Mouse (Mus musculus) kidney, postnatal 10 days (tissue): ENCODE results near the gene Slc37a1.

Experiments used
- DNase-seq: peaks from one replicate; pipeline ENCODE4 v3.0.0; 2021; ENCODE audit warnings: mixed read lengths

The Slc37a1 gene

DNA sequence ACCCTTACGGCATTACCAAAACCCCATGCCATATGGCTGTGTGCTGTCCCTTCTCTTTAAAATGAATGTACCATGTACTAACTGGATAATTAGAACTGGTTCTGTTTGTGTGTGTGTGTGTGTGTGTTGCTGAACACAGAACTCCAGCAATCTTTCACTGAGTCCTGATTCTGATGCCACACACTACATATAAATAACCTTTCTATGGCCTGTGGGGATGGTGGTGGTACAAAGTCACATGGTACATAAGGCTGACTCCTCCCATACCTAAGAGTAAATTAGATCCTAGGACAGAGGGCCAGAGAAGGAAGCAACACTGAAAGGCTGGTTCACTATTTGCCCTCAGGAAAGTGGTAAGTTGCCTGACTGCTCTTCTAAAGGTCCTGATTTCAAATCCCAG is at the start of gene Slc37a1:
Gene Slc37a1 (plus strand): TSS at position 301 of the 400 bp plus-strand sequence.
- DNase-seq: no peak

DNA sequence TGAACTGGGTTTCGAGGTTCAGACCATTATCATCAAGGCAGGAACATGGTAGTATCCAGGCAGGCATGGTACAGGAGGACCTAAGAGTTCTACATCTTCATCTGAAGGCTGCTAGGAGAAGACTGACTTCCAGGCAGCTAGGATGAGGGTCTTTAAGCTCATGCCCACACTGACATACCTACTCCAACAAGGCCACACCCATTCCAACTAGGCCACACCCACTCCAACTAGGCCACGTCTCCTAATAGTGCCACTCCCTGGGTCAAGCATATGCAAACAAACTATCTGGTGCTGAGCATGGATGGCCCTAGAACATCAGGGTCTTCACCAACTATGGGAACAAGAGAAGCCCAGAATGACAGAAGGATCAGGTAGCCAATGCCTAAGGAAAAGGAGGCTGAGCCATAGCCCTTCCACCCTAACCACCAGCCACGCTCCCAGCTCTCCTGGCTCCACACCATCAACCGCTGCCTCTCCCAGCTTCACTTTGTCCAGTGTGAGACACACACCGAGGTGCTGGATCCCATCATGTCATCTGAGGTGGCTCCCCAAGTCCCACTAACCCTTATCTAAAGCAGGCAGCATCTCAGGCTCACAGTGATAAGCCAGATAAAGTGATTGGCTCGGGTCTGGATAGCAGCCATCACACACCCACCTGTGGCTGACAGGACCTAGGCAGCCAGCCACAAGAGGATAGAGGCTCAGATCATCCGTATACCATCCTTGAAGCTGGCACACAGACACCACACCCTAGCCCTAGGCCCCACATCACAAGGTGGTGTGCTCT is 48.2 kb upstream of the Slc37a1 start:
- DNase-seq: no peak

- DNase-seq: no peak
Measured at GRCm38 (mm10) chr17:31241156-31241555, 45.4 kb upstream of the Slc37a1 start.

GRCm38 (mm10) chr17:31242764-31243163 is 43.8 kb upstream of the Slc37a1 start:
- DNase-seq: peak; percentile 54

DNA sequence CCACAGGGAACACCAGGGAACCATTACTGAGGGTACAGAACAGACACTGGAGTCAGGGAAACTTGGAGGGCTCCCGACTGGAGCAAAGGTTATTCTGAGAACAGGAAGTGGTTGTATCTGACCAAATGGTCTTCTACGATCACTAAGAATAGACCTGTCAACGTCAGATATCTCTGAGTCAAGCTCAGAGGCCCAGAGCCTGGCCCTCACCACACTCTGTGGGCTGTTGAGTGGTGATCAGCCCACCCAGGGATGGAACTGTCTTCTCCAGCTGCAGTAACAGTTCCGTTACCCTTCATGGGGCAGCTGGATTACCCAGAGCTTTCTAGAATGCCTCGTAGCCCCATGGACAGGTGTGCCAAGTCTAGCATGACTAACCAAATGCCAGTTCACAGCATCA is 41.3 kb upstream of the Slc37a1 start:
- no peak for DNase-seq

GRCm38 (mm10) chr17:31247144-31247543 is 39.4 kb upstream of the Slc37a1 start:
- DNase-seq: no peak

DNA sequence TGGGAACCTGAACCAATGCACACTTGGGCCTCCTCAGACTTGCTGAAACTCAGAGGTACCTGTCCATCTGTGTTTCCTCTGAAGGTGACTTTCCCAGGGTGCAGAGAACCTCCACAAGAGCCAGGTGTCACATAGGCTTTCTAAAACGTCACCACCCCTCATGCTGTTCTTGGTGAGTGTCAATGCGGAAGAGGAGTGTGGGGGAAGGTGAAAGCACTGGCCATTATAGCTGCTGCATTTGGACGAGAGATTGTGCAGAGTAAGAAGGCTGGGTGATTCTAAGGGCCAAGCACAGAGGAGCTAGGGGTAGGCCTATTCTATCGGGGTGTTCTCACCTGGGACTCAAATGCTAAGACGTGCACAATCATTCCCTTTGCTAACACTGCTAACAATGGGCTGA is 32.6 kb upstream of the Slc37a1 start:
- no peak for DNase-seq

DNA sequence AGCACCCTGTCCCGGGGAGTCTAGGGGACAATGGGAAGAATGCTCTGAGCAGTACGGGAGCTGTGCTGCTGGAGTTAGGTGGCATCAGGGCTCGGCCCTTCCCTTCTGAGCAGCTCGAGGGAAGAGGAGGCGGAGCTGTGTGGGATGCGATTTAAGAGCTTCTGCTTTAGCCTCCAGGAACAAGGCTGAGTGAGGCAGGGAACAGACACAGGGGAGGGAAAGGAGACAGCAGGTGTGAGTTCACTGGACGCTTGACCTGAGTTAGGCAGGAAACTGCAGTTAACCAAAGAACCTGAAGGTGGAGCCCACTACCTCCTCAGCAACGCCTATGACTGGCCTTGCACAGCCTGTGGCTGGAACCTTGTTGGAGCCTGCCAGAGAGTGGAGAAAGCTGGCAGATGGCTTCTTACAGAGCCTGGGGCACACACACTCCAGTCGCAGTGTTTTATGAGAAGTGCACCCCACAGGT is 32.1 kb upstream of the Slc37a1 start:
- peak; percentile 88 for DNase-seq

- no peak for DNase-seq
Measured at GRCm38 (mm10) chr17:31257149-31257548, 29.4 kb upstream of the Slc37a1 start.

- DNase-seq: no peak
Measured at GRCm38 (mm10) chr17:31257898-31258297, 28.7 kb upstream of the Slc37a1 start.

- DNase-seq: no peak
Measured at GRCm38 (mm10) chr17:31258310-31258865, 28.2 kb upstream of the Slc37a1 start.

DNA sequence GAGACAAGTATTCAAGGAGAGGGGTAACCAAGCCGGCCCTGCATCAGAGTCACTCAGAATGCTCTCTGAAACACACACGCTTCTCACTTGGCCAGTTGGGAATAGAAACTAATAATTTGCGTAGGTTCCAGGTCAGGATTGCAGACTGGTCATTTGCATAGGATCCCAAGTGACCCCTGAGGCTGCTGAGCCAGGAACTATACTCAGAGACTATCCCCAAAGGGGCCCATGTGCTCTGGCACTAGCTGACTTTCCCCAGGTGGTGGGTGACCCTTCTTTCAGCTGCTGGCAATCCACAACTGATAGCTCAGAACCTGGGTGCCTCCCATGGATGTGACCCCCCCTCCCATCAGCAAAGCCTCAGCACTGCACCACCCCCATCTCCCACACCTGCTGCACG is 27.4 kb upstream of the Slc37a1 start:
- no peak for DNase-seq

GRCm38 (mm10) chr17:31259825-31260224 is 26.8 kb upstream of the Slc37a1 start:
- no peak for DNase-seq

DNA sequence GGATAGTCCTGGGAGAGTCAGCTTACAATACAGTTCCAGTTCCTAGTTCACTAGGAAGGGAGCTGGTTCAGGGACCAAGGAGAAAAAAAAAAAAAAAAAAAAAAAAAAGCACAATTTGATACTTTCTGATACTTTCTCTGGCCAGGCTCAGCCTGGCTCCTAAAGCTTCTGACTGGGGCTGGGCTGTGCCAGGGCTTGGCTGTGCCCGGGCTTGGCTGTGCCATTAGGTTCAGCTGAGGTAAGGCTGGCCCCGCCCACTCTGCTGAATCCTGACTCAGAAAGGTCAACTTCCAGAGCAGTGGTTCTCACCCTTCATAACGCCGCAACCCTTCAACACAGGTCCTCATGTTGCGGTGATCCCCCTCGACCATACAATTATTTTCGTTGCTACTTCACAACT is 26.2 kb upstream of the Slc37a1 start:
- peak; percentile 81 for DNase-seq

GRCm38 (mm10) chr17:31261352-31261751 is 25.2 kb upstream of the Slc37a1 start:
- DNase-seq: no peak

GRCm38 (mm10) chr17:31262715-31263114 is 23.9 kb upstream of the Slc37a1 start:
- DNase-seq: no peak

- no peak for DNase-seq
Measured at GRCm38 (mm10) chr17:31263770-31264169, 22.8 kb upstream of the Slc37a1 start.

GRCm38 (mm10) chr17:31264372-31264771 is 22.2 kb upstream of the Slc37a1 start:
- no peak for DNase-seq

- DNase-seq: no peak
Measured at GRCm38 (mm10) chr17:31265171-31265572, 21.4 kb upstream of the Slc37a1 start.

DNA sequence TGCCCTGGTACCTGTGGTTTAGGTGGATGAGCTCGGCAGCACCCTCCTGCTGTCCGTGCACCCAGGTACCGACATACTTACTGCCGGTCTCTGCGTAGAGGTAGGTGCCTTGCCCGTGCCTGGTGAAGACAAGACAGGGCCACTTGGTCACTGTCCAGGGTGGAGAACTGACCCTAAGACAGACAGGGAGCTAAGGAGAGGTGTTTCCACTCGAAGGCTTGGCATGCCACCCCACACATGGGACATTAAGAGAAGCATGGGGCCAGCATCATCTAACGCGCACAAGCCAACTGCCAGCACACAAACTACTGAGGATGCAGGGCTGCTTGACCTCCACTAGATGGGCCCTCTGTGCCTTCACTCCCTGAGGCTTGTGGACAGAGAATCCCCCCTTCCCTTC is 20.8 kb upstream of the Slc37a1 start:
- DNase-seq: no peak

- DNase-seq: no peak
Measured at GRCm38 (mm10) chr17:31266321-31266950, 20.2 kb upstream of the Slc37a1 start.

DNA sequence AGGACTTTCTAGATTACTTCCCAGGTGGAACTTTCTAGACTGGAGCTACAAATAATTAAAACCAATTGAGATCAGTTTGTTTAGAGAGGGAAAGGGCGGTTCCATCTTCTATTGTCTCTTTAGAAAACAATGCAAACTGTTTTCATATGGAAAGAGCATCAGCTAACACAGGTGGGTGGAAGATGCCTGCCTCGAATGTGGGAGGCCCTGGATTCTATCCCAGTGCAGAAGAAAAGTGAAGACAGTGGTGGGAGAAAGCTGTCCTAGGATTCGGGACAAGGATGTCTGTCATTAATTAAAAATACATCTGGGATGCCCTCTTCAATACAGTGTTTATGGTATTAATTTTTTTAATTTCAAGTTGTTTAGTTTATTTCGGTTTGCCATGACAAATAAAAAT is 19.5 kb upstream of the Slc37a1 start:
- DNase-seq: no peak

- no peak for DNase-seq
Measured at GRCm38 (mm10) chr17:31267603-31268002, 19.0 kb upstream of the Slc37a1 start.

GRCm38 (mm10) chr17:31268016-31268415 is 18.6 kb upstream of the Slc37a1 start:
- no peak for DNase-seq
